Mouse (Mus musculus): ENCODE results near the gene Flot1.
A peak's percentile ranks its signal among the peaks of the same experiment; 100 is the strongest.

The Flot1 gene

GRCm38 (mm10) chr17:35837487-35837886, 14.5 kb downstream of the Flot1 start:
- DNase-seq = peak; percentile 79

DNA sequence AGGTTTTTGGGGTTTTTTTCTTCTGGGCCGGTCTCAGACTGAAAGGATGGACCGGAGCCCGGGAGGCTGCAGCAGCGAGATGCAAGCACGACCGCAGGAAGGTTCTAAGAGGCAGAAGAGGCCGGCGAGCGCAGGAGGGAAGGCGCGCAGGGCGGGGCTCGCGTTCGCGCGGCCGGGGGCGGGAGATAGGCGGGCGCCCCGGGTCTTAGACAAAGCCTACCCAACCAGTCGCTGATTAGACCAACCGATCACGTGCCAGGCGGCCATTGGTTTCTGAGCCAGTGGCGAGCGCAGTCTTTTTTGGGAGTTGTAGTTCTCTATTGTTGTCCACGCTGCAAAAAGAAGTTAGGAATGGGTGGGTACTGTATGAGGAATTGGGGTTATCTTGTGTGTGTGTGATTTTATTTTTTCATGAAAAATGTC, 15.1 kb downstream of the Flot1 start, which contains the start of gene Tubb5:
Gene Tubb5, minus strand, starts transcription at position 185 of the 423 bp plus-strand sequence.
- peak; percentile 98 for DNase-seq

GRCm38 (mm10) chr17:35838570-35838969, 15.5 kb downstream of the Flot1 start:
- peak; percentile 40 for DNase-seq

DNA sequence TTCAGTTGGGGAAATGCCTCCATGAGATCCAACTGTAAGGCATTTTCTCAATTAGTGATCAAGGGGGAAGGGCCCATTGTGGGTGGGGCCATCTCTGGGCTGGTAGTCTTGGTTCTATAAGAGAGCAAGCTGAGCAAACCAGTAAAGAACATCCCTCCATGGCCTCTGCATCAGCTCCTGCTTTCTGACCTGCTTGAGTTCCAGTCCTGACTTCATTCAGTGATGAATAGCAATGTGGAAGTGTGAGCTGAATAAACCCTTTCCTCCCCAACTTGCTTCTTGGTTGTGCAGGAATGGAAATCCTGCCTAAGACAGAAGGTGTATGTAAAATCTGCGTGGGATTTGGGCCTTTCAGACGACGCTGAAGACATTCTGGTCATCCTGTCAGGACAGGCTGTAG, 16.0 kb downstream of the Flot1 start:
- peak; percentile 53 for DNase-seq

GRCm38 (mm10) chr17:35840561-35840960, 17.5 kb downstream of the Flot1 start:
- no peak for DNase-seq

- DNase-seq = peak; percentile 100
Measured at GRCm38 (mm10) chr17:35841076-35841950, 18.3 kb downstream of the Flot1 start, which contains the start of gene Mdc1. Mdc1 (plus strand) TSS chr17:35841515.

GRCm38 (mm10) chr17:35842006-35842405, 19.0 kb downstream of the Flot1 start:
- DNase-seq = no peak

GRCm38 (mm10) chr17:35843514-35843913, 20.5 kb downstream of the Flot1 start:
- no peak for DNase-seq

DNA sequence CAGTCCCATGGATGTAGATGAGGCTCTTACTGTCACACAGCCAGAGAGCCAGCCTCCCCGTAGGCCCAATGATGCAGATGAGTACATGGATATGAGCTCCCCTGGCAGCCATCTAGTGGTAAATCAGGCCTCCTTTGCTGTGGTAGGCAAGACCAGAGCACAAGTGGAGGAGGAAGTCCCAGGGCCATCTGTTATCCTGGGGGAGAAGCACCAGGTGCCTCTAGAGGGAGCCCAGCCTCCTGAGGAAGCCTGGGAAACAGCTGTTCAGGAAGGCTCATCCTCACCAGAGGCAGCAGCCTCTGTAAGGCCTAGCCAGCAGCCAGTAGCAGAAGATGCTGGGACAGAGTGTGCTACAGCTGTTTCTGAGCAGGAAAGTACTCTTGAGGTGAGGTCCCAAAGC, 25.1 kb downstream of the Flot1 start:
- no peak for DNase-seq

DNA sequence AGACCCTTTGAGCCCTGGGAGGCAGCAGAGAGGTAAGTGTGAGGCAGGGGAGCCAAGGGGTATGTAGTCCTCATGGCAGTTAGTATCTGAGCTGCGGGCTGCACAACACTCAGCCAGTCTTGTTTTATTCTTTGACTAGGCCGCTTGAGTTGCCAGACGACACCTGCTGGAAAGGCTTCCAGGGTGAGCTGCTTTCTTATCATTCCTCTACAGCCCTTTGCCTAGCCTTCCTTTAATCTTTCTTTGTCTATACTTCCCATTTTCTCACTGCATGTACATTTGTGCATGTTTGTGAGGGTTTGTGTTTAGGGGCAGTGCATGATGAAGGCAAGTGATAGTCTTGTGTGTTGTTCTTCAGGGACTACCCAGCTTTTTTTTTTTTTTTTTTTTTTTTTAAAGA, 27.9 kb downstream of the Flot1 start:
- no peak for DNase-seq

GRCm38 (mm10) chr17:35859371-35859770, 36.3 kb downstream of the Flot1 start:
- DNase-seq = no peak

DNA sequence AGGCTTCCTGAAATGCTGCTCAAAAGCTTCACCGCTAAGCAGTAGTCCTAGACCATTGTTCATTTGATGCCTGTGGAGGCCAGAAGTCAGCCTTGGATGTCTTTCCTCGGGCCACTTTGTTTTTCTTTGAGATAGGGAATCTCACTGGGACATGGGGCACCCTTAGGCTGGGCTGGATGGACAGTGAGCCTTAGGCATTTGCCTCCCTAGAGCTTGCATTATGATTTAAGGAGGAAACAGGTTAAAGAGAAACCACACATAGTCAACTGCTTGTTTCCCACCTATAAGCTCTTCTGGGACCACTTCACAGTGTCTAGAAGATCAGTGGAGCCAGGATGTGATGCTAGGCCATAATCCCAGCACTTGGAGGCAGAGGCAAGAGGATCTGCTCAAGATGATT, 36.8 kb downstream of the Flot1 start:
- no peak for DNase-seq

DNA sequence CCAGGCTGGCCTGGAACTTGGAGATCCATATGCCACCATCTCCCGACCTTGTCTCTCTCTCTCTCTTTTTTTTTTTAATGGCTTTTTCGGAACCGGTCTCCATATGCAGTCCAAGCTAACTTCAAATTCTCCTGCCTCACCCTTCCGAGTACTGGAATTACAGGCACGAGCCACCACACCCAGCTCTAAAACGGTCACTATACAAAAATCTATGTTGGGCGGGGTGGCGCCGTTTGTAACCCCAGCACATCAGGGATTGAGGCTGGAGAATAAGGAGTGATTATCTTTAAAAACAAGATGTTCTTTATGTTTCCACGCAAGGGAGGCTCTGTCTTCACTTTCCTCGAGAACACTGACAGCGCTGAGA, 37.8 kb downstream of the Flot1 start:
- DNase-seq = peak; percentile 22

DNA sequence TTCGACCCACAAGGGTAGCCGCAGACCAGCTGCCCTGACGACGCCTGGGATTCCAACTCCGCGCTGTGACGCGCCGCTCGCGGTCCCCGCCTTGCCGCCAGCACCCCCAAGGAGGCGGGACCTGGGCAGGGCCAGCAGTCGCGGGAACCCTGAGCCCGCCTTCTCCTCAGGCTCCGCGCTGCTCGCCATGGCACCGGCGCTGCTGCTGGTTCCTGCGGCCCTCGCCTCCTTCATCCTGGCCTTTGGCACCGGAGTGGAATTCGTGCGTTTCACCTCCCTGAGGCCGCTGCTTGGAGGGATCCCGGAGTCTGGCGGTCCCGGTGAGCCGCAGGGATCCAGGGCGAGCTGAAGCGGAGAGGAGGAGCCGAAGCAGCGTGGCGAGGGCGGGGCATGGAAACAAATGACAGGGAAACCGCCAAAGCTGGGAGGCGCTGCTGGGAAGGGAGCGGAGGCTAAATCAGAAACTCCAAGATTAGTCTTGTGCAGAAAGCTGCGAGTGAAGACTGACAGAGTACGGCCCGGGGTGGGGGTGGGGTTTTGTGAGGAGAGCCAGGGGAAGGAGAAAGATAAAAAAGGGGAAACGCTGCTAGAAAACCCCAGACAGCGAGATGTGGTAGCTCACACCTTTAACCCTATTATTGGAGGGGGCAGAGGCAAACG, 38.3 kb downstream of the Flot1 start, which contains the start of gene Nrm:
Gene Nrm, plus strand, starts transcription at position 121 of the 660 bp plus-strand sequence.
- DNase-seq = peak; percentile 96

GRCm38 (mm10) chr17:35864832-35865353, 41.9 kb downstream of the Flot1 start:
- DNase-seq = no peak

DNA sequence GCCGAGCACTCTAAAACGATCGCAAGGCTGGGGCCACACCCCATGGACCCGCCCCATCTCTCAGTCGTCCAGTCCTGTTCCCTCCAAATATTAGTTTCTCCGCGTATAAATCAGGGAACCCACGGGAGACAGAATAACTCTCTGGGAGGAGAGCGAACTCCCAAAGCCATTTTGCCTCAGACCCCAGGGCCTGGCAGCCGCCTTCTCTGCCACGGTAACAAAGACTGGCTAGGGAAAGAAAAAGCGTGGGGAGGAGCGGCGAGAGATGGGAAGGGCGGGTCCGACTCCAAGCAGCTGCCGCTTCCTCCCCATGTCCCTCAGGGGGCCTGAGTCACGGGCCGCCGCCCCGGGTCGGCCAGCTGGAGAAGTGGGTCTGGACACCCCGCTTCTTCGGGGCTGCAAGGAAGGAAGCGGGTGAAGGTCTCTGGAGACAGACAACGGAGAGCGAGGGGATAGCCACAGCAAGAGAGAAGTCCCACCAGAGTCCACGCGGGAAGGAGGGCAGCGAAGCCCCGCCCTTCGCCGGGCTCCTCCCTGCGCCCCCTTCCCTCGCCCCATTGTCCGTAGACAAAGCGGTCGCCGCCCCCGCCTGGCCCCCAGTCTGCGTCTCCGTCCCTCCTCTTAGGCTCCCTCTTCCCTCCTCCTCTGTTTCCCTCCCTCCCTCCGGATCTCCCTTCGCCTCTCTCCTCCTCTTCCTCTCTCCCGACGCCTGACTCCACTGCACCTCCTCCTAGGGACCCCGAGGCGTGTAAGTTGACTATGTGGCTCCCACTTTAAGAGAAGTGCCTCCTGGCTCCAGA, 42.7 kb downstream of the Flot1 start, which contains the start of gene Ppp1r18:
Gene Ppp1r18, plus strand, starts transcription at position 113 of the 800 bp plus-strand sequence.
- DNase-seq = peak; percentile 92

GRCm38 (mm10) chr17:35866281-35866831, 43.3 kb downstream of the Flot1 start:
- peak; percentile 79 for DNase-seq

- DNase-seq = peak; percentile 68
Measured at GRCm38 (mm10) chr17:35866911-35867890, 44.2 kb downstream of the Flot1 start.

DNA sequence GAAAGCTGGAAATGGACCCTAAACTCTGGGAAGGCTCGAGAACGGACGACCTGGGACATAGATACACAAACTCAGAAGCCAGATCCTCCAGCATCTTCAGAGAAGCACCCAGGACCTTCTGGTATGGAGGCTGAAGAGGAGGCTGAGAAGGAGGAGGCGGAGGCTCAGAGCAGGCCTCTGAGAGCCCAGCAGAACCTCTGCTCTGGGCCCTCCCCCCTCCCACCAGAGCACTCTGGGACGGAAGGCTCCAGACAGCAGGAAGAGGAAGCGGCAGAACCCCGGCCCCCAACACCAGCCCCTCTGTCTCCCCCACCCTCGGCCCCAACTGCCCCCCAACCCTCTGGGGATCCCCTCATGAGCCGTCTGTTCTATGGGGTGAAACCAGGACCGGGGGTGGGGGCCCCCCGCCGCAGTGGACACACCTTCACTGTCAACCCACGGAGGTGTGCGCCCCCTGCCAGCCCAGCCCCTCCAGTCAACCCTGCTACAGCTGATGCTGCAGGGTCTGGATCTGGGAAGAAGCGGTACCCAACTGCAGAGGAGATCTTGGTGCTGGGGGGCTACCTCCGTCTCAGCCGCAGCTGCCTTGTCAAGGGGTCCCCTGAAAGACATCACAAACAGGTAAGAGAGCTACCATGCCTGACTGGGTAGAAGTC, 45.3 kb downstream of the Flot1 start:
- peak; percentile 62 for DNase-seq

DNA sequence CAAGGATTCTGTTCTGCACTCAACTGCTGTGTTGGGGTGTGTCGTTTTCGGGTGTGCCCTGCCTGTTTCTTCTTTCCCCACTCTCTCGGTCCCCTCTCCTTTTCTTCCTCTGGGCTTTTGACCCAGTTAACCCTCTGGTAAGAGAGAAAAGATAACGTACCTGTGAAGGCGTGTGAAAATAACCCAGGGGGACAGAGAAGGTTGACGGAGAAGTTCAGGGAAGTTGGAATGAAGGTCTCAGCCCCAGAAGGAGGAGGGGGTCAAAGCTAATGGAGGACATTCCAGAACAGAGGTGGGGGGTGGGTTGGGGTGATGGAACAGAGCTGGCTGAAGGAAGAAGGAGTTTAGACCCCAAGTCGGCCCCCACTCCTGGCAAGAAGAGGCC, 45.9 kb downstream of the Flot1 start:
- no peak for DNase-seq
